Mouse (Mus musculus) left cerebral cortex, adult 9 months (tissue): ENCODE data around the gene Rsph1.

ENCODE experiments used
- DNase-seq, 2 experiments: peaks; one replicate each; pipeline ENCODE4 v3.0.0; 2022; ENCODE audit warnings: low spot score in 2 of 2

Rsph1 gene

GRCm38 (mm10) chr17:31258310-31258865, 18.8 kb downstream of the Rsph1 start:
- DNase-seq = no peak

GRCm38 (mm10) chr17:31257898-31258297, 19.3 kb downstream of the Rsph1 start:
- DNase-seq = no peak

GRCm38 (mm10) chr17:31257149-31257548, 20.0 kb downstream of the Rsph1 start:
- DNase-seq = no peak

- DNase-seq = peak in 1 of 2 experiments; percentile 85
These were observed 22.7 kb downstream of the Rsph1 start for GRCm38 (mm10) chr17:31254463-31254931.

- no peak for DNase-seq
These were observed 23.2 kb downstream of the Rsph1 start for GRCm38 (mm10) chr17:31253951-31254350.

- DNase-seq = no peak
These were observed 30.0 kb downstream of the Rsph1 start for GRCm38 (mm10) chr17:31247144-31247543.

GRCm38 (mm10) chr17:31245321-31245720, 31.9 kb downstream of the Rsph1 start:
- no peak for DNase-seq

- no peak for DNase-seq
These were observed 34.4 kb downstream of the Rsph1 start for GRCm38 (mm10) chr17:31242764-31243163.

- DNase-seq = no peak
These were observed 36.0 kb downstream of the Rsph1 start for GRCm38 (mm10) chr17:31241156-31241555.

GRCm38 (mm10) chr17:31238234-31239020, 38.8 kb downstream of the Rsph1 start:
- DNase-seq = no peak

GRCm38 (mm10) chr17:31235915-31236314, 41.3 kb downstream of the Rsph1 start:
- DNase-seq = no peak

GRCm38 (mm10) chr17:31232251-31233010, 44.8 kb downstream of the Rsph1 start:
- DNase-seq = no peak

- DNase-seq = no peak
These were observed 45.4 kb downstream of the Rsph1 start for GRCm38 (mm10) chr17:31231780-31232179.

- DNase-seq = no peak
These were observed 50.3 kb downstream of the Rsph1 start for GRCm38 (mm10) chr17:31226931-31227330.

GRCm38 (mm10) chr17:31226368-31226767, 50.8 kb downstream of the Rsph1 start:
- DNase-seq = peak in 1 of 2 experiments; percentile 16

GRCm38 (mm10) chr17:31224591-31224990, 52.6 kb downstream of the Rsph1 start:
- DNase-seq = no peak

- no peak for DNase-seq
These were observed 53.3 kb downstream of the Rsph1 start for GRCm38 (mm10) chr17:31223835-31224234.

- DNase-seq = no peak
These were observed 54.3 kb downstream of the Rsph1 start for GRCm38 (mm10) chr17:31222810-31223310.

- DNase-seq = no peak
These were observed 60.9 kb downstream of the Rsph1 start for GRCm38 (mm10) chr17:31216068-31216955.

GRCm38 (mm10) chr17:31211881-31212280, 65.3 kb downstream of the Rsph1 start:
- no peak for DNase-seq

GRCm38 (mm10) chr17:31210299-31210698, 66.9 kb downstream of the Rsph1 start:
- DNase-seq = no peak
